Mouse (Mus musculus): ENCODE data around the gene Zbtb20. TPM values are rescaled to one million over a fixed set of nuclear protein-coding genes. Genes with fewer than 3 reads are reported as not detected.

Gene Zbtb20
- polyA plus RNA-seq, 1 experiment from 2014 or later, result 27.9 TPM

GRCm38 (mm10) chr16:43690211-43690690, 814.6 kb downstream of the Zbtb20 start:
- 80% methylated on average over 3 of the region's 3 CpGs for WGBS
- TF ChIP-seq EP300 (IDR thresholded peaks at IDR 0.05), result no peak
- TF ChIP-seq CTCF (IDR thresholded peaks at IDR 0.05), result no peak
- no peaks in the 10 kb centered on the region for H3K36me3 ChIP-seq (ENCODE audit: insufficient read depth, low read length)
- H3K27ac ChIP-seq (ENCODE audit: low read length), result no peak overlapping the region
- H3K9ac ChIP-seq (replicated peaks; ENCODE audit: low read depth), result no peak overlapping the region
- no peak overlapping the region for H3K4me2 ChIP-seq (replicated peaks; ENCODE audit: low read depth, low read length)
- DNase-seq (ENCODE audit: low spot score) (no peak), ATAC-seq (no peak)
- no peaks in the 10 kb centered on the region for H3K27me3 ChIP-seq (replicated peaks; ENCODE audit: insufficient read depth, low read length)
- H3K9me3 ChIP-seq (ENCODE audit: low read length), result no peaks in the 10 kb centered on the region
- no peak overlapping the region for H3K4me3 ChIP-seq (ENCODE audit: low read depth, low read length)
- no peaks in the 10 kb centered on the region for H3K4me1 ChIP-seq (ENCODE audit: insufficient read depth, low read depth, low read length)

GRCm38 (mm10) chr16:43690912-43691311, 815.2 kb downstream of the Zbtb20 start:
- no peak overlapping the region for H3K27ac ChIP-seq (ENCODE audit: low read length)
- H3K4me3 ChIP-seq (ENCODE audit: low read depth, low read length), result no peak overlapping the region
- H3K4me1 ChIP-seq (ENCODE audit: insufficient read depth, low read depth, low read length), result no peaks in the 10 kb centered on the region
- WGBS, result 67% methylated on average over 2 of the region's 2 CpGs
- DNase-seq (ENCODE audit: low spot score) (no peak), ATAC-seq (no peak)
- H3K4me2 ChIP-seq (replicated peaks; ENCODE audit: low read depth, low read length), result no peak overlapping the region
- no peaks in the 10 kb centered on the region for H3K36me3 ChIP-seq (ENCODE audit: insufficient read depth, low read length)
- H3K9ac ChIP-seq (replicated peaks; ENCODE audit: low read depth), result no peak overlapping the region
- H3K9me3 ChIP-seq (ENCODE audit: low read length), result no peaks in the 10 kb centered on the region
- H3K27me3 ChIP-seq (replicated peaks; ENCODE audit: insufficient read depth, low read length), result no peaks in the 10 kb centered on the region
- TF ChIP-seq CTCF (IDR thresholded peaks at IDR 0.05), result no peak
- TF ChIP-seq EP300 (IDR thresholded peaks at IDR 0.05), result no peak

DNA sequence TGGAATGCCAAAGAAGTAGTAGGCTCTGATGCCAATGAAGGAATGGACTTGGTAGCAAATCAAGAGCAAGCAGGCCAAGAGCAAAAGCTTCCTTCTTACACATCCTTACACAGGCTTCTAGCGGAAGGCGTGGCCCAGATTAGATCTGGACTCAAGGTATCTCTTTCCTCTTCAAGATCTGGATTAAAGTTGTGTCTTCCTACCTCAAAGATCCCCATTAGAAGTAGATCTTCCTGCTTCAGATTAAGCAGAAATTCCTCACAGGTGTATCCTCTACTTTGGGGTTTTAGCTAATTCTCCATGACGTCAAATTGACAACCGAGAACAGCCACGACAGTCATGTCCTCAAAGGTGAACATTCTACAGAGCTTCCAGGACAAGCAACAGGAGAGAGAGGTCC, 816.1 kb downstream of the Zbtb20 start:
- 92% methylated on average over 5 of the region's 5 CpGs for WGBS
- no peaks in the 10 kb centered on the region for H3K9me3 ChIP-seq (ENCODE audit: low read length)
- H3K27ac ChIP-seq (ENCODE audit: low read length), result no peak overlapping the region
- H3K9ac ChIP-seq (replicated peaks; ENCODE audit: low read depth), result no peak overlapping the region
- no peak for TF ChIP-seq CTCF (IDR thresholded peaks at IDR 0.05)
- no peak for TF ChIP-seq EP300 (IDR thresholded peaks at IDR 0.05)
- H3K4me1 ChIP-seq (ENCODE audit: insufficient read depth, low read depth, low read length), result no peaks in the 10 kb centered on the region
- no peak overlapping the region for H3K4me2 ChIP-seq (replicated peaks; ENCODE audit: low read depth, low read length)
- ATAC-seq, result no peak
- no peak for DNase-seq (ENCODE audit: low spot score)
- H3K4me3 ChIP-seq (ENCODE audit: low read depth, low read length), result no peak overlapping the region
- H3K36me3 ChIP-seq (ENCODE audit: insufficient read depth, low read length), result no peaks in the 10 kb centered on the region
- H3K27me3 ChIP-seq (replicated peaks; ENCODE audit: insufficient read depth, low read length), result no peaks in the 10 kb centered on the region

MicroRNA genes within 50 kb of the gene (microRNA counts, 519-probe panel; counts per million panel counts)
- not detected for microRNA mmu-miR-568

Small RNAs within 50 kb of the gene (microRNA-seq; reads per million reads assigned to microRNA genes)
- gene Mir568, result not detected
